Mouse (Mus musculus) limb, embryonic 13.5 days (tissue): Measurements from ENCODE around the gene Trnp1. TPM values are rescaled to one million over a fixed set of nuclear protein-coding genes. Genes with fewer than 3 reads are reported as not detected.
"Not testable (repeated sequence)": the region's sequence is repeated elsewhere in the genome, so short reads cannot be mapped to it uniquely, and the experiment has no call there.

Experiments
- ATAC-seq: fragments of 200-750 bp; cut with Nextera tagmentation; 2 replicates; pipeline ENCODE4 v1.8.0; 2017; ENCODE audit warnings: low read depth, moderate number of reproducible peaks, moderate TSS enrichment; ENCODE audit not compliant: low FRiP score
- H3K27ac ChIP-seq: fragments of 300-500 bp; sonication (generic); 2 replicates; pipeline ENCODE4 v1.5.1; 2015; ENCODE audit warnings: inconsistent platforms, mild to moderate bottlenecking, moderate library complexity
- H3K27me3 ChIP-seq: fragments of 300-500 bp; sonication (generic); 2 replicates; pipeline ENCODE4 v1.6.1; 2015; ENCODE audit warnings: mild to moderate bottlenecking, inconsistent platforms
- H3K36me3 ChIP-seq: fragments of 300-500 bp; sonication (generic); 2 replicates; pipeline ENCODE4 v1.6.1; 2015; ENCODE audit warnings: inconsistent platforms, mild to moderate bottlenecking, moderate library complexity
- H3K4me1 ChIP-seq: fragments of 300-500 bp; sonication (generic); 2 replicates; pipeline ENCODE4 v1.6.1; 2015; ENCODE audit warnings: inconsistent platforms
- H3K4me2 ChIP-seq: fragments of 300-500 bp; sonication (generic); replicated peaks from 2 replicates; pipeline ENCODE4 v1.6.1; 2015; ENCODE audit warnings: inconsistent platforms, mild to moderate bottlenecking, moderate library complexity
- H3K4me3 ChIP-seq: fragments of 300-500 bp; sonication (generic); 2 replicates; pipeline ENCODE4 v1.5.1; 2015; ENCODE audit warnings: moderate library complexity, mild to moderate bottlenecking, inconsistent platforms
- H3K9ac ChIP-seq: fragments of 300-500 bp; sonication (generic); 2 replicates; pipeline ENCODE4 v1.6.1; 2015; ENCODE audit warnings: mild to moderate bottlenecking, inconsistent platforms
- H3K9me3 ChIP-seq: fragments of 300-500 bp; sonication (generic); 2 replicates; pipeline ENCODE4 v1.6.1; 2016; ENCODE audit warnings: inconsistent platforms
- WGBS: fragments of 180-500 bp; shearing (Covaris S2); methylation state at CpG from one replicate; pipeline ENCODE4 v1.1.7; 2015; 5-methylcytosine and 5-hydroxymethylcytosine counted together
- polyA plus RNA-seq: library from polyadenylated mRNA; unstranded; fragments of >200 nt; fragmentation: Nextera tagmentation; extraction: Ambion mirVana; gene quantifications from 2 replicates; pipeline ENCODE4 v1.2.1, GENCODE M21; 2015

The Trnp1 gene
- polyA plus RNA-seq = 3.3 and 3.5 TPM in 2 replicates

DNA sequence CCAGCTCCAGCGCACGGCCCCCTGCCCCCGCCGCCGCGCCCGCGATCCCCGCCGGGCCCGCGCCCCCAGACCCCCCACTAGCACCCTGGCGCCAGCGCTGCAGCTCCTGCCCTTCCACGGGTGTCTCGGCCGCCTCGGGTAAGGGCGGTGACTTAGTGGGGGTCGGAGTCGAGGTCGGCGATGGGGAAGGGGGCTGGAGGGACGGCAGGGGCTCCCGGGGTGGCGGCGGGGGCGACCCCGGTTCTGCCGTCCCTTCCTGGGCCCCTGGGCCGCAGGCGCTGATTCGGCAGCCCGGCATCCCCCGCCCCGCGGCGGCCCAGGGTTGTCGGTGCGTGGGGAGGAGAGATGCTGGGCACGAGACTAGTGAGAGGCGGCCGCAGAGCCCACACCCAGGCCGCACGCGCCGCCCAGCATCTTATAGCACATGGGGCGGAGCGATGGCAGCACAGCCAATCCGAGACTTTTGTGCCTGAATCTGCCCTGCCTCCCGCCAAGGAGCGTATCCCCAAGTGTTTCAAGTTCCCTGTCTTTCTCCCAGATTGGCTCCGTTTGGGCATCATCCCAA lies at the start of gene Trnp1:
Gene Trnp1, minus strand, starts transcription at position 391 of the 565 bp plus-strand sequence.
- WGBS = under 1% methylated on average over 48 of the region's 53 CpGs
- H3K9ac ChIP-seq = peak within 1 kb of the TSS; percentile 78
- H3K4me2 ChIP-seq = peak within 1 kb of the TSS; percentile 98
- peaks cover 88% of the 10 kb centered on the region for H3K27me3 ChIP-seq
- peaks cover 25% of the 10 kb centered on the region for H3K4me1 ChIP-seq
- peak within 1 kb of the TSS; percentile 15; the same call in 1 of the 2 replicates for H3K27ac ChIP-seq
- no peaks in the 10 kb centered on the region for H3K36me3 ChIP-seq
- peak; percentile 88 for ATAC-seq
- H3K9me3 ChIP-seq = no peaks in the 10 kb centered on the region
- H3K4me3 ChIP-seq = peak within 1 kb of the TSS; percentile 67

DNA sequence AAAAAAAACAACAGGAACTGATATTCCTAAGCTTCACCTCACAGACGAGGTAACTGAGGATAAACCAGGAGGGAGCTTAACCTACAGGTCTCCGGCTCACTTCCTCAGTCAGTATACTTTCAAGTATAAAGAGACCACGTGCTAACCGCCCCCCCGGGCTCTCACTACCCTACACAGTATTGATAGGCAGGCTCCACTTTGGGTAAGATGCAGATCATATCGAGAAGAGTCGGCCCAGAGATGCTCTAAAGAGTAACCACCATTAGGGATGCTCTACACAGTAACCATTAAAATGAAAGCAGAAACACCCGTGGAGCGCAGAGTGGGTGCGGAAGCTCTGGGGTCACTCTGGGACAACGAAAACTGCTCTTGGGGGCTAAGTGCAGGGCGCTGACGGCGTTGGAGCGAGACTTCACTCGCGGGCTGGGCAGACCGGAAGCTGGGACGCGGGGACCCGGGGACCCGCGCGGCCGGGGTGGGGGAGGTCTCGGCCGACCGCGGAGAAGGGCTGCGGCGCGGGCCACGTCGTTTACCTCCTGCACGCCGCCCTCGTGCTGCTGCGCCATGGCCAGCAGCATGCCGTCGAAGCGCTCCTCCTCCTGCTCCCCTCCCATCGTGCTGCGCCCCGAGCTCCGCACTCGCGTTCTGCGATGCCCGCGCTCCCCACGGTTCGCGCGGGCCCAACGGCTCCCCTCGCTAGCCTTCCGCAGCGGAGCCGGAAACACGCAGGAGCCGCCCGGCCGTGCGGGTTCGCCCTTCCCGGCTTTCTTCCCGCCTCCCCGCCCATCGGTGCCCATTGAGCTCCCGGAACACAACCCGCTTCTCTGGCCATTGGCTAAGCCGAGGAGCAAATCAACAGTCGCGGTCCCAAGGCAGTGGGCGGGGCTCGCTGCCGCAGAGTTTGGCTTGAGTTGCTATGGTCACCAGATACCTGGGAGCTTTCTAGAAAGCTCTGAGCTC lies 47.2 kb upstream of the Trnp1 start, which contains the start of gene Nudc:
Gene Nudc, minus strand, starts transcription at position 725 of the 960 bp plus-strand sequence.
- Histone ChIP-seq H3K4me1 (peaks cover 14% of the 10 kb centered on the region), H3K4me2 (peak within 1 kb of the TSS; percentile 92), H3K27me3 (no peaks in the 10 kb centered on the region), H3K9me3 (peaks cover 2% of the 10 kb centered on the region; the same call in 1 of the 2 replicates), H3K36me3 (peaks cover 31% of the 10 kb centered on the region), H3K9ac (peak within 1 kb of the TSS; percentile 92), H3K27ac (peak within 1 kb of the TSS; percentile 70), H3K4me3 (peak within 1 kb of the TSS; percentile 93)
- WGBS = under 1% methylated on average over 66 of the region's 77 CpGs
- peak; percentile 97 for ATAC-seq

DNA sequence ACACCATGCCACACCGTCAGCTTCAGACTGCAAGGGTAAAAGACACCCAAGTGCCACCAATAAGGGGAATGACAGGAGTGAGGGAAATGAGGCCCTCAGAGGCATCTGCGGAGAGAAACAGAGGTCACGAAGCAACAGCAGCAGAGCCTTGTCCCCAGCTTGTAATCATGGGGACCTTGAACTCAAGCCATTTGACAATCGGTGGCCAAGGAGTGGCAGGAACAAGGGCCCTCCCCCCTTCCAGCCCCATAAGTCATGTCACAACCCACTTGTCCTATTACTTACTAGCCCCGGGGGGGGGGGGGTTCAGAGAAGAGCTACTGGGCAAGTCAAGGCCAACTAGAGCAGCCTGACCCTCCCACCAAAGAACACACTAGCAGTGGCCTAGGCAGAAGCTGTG lies 38.3 kb upstream of the Trnp1 start:
- Histone ChIP-seq H3K9ac (no peak overlapping the region), H3K4me3 (no peak overlapping the region), H3K4me1 (no peaks in the 10 kb centered on the region), H3K36me3 (peaks cover 98% of the 10 kb centered on the region), H3K9me3 (no peaks in the 10 kb centered on the region), H3K27ac (no peak overlapping the region), H3K27me3 (no peaks in the 10 kb centered on the region), H3K4me2 (no peak overlapping the region)
- WGBS = 88% methylated on average over 5 of the region's 5 CpGs
- ATAC-seq = no peak

DNA sequence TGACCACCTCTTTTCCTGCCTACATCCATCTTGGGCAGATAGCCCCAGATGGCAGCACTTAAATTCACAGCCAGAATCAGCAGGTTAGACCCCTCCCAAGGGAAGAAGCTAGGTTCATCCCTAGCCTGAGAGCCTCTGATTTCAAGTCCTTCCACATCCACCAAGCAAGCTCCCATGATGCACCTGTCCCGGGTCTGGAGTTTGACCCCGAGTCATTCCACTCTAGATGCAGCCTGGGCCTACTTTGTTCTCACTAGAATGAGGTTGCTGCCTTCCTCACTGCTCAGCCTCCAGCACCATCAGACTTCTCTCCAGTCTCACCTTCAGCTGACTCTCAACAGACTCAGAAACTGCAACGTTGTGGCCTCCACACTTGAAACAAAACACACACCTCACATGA lies 37.7 kb upstream of the Trnp1 start:
- peaks cover 98% of the 10 kb centered on the region for H3K36me3 ChIP-seq
- no peak overlapping the region for H3K4me3 ChIP-seq
- H3K27ac ChIP-seq = no peak overlapping the region
- H3K27me3 ChIP-seq = no peaks in the 10 kb centered on the region
- no peak for ATAC-seq
- H3K4me1 ChIP-seq = no peaks in the 10 kb centered on the region
- no peak overlapping the region for H3K4me2 ChIP-seq
- 84% methylated on average over 3 of the region's 3 CpGs for WGBS
- H3K9ac ChIP-seq = no peak overlapping the region
- H3K9me3 ChIP-seq = no peaks in the 10 kb centered on the region

DNA sequence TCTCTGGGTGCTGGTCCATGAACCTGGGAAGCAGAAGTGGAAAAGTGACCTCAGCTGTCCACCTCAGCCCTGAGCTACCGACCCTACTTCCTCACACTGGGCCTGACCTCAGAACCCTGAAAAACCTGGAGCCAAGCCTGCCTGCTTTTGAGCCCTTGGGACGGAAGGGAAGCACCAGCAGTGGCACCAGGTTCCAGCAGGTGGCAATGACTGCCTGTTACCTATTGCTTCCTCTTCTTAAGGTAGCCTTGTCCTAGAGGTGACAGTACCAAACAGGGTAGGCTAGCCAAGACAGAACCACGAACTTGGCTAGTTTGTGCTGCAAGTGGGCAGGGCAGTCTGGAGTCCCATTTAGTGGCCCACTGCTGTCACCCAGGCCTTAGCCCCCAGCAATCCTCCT lies 34.4 kb upstream of the Trnp1 start:
- H3K4me1 ChIP-seq = no peaks in the 10 kb centered on the region
- no peaks in the 10 kb centered on the region for H3K27me3 ChIP-seq
- H3K27ac ChIP-seq = no peak overlapping the region
- H3K36me3 ChIP-seq = peaks cover 95% of the 10 kb centered on the region
- H3K4me2 ChIP-seq = no peak overlapping the region
- WGBS = 87% methylated on average over 3 of the region's 3 CpGs
- ATAC-seq = no peak
- no peaks in the 10 kb centered on the region for H3K9me3 ChIP-seq
- no peak overlapping the region for H3K9ac ChIP-seq
- no peak overlapping the region for H3K4me3 ChIP-seq

DNA sequence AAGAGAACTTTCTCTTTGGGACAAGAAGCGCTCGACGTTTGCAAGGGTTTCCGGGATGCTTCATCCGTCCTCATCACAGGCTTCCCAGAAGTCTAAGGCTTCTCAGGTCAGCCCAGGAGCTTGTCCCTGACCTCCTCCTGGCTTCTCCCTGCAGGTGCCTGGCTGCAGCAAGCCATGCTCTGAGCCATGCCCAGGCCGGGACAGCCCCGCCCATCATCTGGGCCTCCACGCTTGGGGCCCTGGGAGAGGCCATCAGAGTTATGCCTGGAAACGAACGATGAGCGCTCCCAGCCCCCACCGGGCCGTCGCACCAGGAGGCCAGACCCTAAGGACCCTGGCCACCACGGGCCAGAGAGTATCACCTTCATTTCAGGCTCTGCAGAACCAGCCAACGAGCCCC lies 29.4 kb upstream of the Trnp1 start:
- ATAC-seq = no peak
- H3K27ac ChIP-seq = no peak overlapping the region
- 63% methylated on average over 16 of the region's 16 CpGs for WGBS
- H3K36me3 ChIP-seq = peaks cover 49% of the 10 kb centered on the region
- no peak overlapping the region for H3K4me2 ChIP-seq
- H3K9me3 ChIP-seq = peaks cover 4% of the 10 kb centered on the region; the same call in 1 of the 2 replicates
- H3K9ac ChIP-seq = no peak overlapping the region
- H3K27me3 ChIP-seq = no peaks in the 10 kb centered on the region
- H3K4me1 ChIP-seq = no peaks in the 10 kb centered on the region
- H3K4me3 ChIP-seq = no peak overlapping the region

DNA sequence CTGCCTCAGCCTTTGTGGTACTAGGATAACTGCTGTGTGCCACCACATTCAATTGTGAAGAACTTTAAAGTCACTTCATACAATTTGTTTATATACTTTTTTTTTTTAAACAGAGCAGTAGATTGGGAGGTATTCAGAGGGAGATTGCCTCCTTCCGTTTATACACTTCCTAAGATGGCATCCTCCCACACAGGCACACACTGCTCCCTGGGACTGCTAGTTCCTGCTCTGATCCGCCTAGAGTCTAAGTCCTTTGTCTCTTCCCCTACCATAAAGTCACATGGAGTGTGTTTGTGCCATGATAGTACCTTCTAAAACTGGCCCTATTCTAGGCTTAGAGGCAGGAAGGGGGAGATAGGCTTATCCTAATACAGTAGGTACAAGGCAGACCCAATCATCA lies 23.2 kb upstream of the Trnp1 start:
- Histone ChIP-seq H3K27ac (no peak overlapping the region), H3K4me3 (no peak overlapping the region), H3K9ac (no peak overlapping the region), H3K36me3 (no peaks in the 10 kb centered on the region), H3K4me2 (no peak overlapping the region), H3K4me1 (peaks cover 7% of the 10 kb centered on the region; the same call in 1 of the 2 replicates), H3K27me3 (peaks cover 57% of the 10 kb centered on the region), H3K9me3 (0 out of 2 replicates have a peak, but pooled peaks cover under 1% of the 10 kb centered on the region)
- ATAC-seq = no peak
- WGBS = 63% methylated on average over 2 of the region's 2 CpGs

DNA sequence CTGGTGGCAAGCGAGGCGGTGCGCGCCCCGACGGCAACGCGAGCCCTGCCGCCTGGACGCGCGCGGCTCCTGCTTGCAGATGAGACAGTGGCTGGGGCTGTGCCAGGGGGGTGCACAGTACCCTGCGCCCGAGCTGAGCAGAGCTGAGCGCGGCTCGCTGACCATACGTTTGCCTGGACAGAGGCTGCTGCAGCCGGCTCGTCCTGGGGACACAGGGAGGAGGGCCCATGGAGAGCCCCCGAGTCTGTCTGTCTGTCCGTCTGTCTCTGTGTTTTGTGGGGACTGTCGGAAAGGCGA lies 21.0 kb upstream of the Trnp1 start:
- Histone ChIP-seq H3K36me3 (no peaks in the 10 kb centered on the region), H3K4me1 (peaks cover 7% of the 10 kb centered on the region; the same call in 1 of the 2 replicates), H3K4me2 (peak overlapping the region; percentile 72), H3K9ac (peak overlapping the region; percentile 59), H3K27me3 (peaks cover 64% of the 10 kb centered on the region), H3K27ac (no peak overlapping the region), H3K9me3 (no peaks in the 10 kb centered on the region), H3K4me3 (peak overlapping the region; percentile 53)
- ATAC-seq = 0 out of 2 replicates have a peak, but pooled peaks have one; percentile 8
- 6% methylated on average over 25 of the region's 25 CpGs for WGBS

DNA sequence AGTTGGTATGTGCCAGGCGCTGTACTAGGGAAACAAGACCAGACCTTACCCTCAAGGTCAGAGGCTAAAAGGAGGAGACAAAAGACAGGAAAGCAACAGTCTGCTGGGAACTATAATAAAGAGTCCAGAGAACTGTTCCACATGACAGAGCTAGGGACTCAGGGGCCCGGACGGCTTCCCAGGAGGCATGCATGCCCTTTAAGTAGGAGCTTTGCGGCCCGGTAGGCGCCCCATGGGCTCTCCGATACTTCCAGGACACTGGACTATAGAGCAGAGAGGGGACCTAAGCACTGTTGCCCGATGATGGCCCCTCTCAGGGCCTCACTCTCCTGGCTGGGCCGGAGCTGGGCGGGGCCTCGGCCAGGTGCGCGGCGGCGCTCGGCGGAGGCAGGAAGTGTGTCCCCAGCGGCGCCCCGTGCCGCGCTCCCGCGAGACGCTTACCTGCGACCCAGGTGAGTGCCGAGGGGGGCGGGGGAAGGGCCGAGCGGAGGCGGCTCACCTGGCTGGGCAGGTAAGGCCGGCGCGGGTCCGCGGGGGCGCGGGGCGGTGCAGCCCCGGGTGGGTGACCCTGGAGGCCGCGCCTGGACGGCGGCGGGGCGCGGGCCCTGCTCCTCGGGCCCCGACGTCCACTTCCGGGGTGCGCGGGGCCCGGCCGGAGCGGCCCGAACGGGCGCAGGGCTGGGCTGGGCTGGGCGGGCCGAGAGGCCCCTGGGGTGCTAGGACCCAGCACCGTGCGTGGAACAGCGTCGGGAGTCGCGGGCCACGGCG lies 20.4 kb upstream of the Trnp1 start, which contains the start of gene Kdf1:
Gene Kdf1, plus strand, starts transcription at position 363 of the 768 bp plus-strand sequence.
- H3K4me2 ChIP-seq = peak within 1 kb of the TSS; percentile 72
- peaks cover 64% of the 10 kb centered on the region for H3K27me3 ChIP-seq
- peak; percentile 40; the same call in 1 of the 2 replicates for ATAC-seq
- H3K36me3 ChIP-seq = no peaks in the 10 kb centered on the region
- WGBS = 3% methylated on average over 68 of the region's 69 CpGs
- no peak within 1 kb of the TSS for H3K27ac ChIP-seq
- no peaks in the 10 kb centered on the region for H3K9me3 ChIP-seq
- H3K4me1 ChIP-seq = peaks cover 7% of the 10 kb centered on the region; the same call in 1 of the 2 replicates
- peak within 1 kb of the TSS; percentile 59 for H3K9ac ChIP-seq
- H3K4me3 ChIP-seq = peak within 1 kb of the TSS; percentile 53

DNA sequence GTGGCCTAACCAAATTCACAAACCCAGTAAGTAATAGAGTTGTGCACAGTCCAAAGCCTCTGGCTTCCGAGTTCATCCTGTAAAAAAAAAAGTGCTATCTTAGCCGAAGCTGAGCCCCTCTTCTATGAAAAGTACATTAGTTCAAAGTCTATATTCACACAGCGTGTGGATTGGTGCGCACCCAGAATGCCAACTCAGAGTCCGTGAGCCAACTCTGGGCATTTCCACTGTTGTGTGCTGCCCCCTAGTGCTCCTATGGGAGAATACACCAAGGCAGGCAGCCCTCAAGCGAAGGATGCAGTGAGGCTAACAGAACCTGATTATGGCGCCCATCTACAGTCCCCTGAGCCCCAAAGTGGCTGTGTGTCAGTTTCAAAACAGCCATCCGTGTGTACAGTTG lies 14.6 kb upstream of the Trnp1 start:
- H3K36me3 ChIP-seq = no peaks in the 10 kb centered on the region
- H3K27me3 ChIP-seq = peaks cover 32% of the 10 kb centered on the region
- no peak overlapping the region for H3K4me2 ChIP-seq
- no peaks in the 10 kb centered on the region for H3K9me3 ChIP-seq
- H3K27ac ChIP-seq = no peak overlapping the region
- H3K9ac ChIP-seq = no peak overlapping the region
- H3K4me3 ChIP-seq = no peak overlapping the region
- 9% methylated on average over 8 of the region's 8 CpGs for WGBS
- no peaks in the 10 kb centered on the region for H3K4me1 ChIP-seq
- ATAC-seq = peak; percentile 40; the same call in 1 of the 2 replicates

DNA sequence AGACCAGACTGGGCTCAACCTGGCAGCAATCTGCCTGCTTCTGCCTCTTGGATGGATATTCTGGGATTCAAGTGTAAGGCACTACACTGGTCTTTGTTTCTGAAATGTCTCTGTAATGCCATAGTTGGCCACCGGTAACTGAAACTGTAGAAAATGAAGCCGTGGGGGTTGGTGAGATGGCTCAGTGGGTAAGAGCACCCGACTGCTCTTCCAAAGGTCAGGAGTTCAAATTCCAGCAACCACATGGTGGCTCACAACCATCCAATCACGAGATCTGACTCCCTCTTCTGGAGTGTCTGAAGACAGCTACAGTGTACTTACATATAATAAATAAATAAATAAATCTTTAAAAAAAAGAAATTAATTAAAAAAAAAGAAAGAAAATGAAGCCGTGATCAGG lies 14.2 kb upstream of the Trnp1 start:
- not testable (repeated sequence) for H3K27ac ChIP-seq, H3K9ac ChIP-seq, H3K9me3 ChIP-seq, ATAC-seq, H3K4me2 ChIP-seq, H3K4me3 ChIP-seq, H3K36me3 ChIP-seq, H3K4me1 ChIP-seq
- WGBS = 46% methylated on average over 5 of the region's 5 CpGs
- peaks cover 32% of the 10 kb centered on the region for H3K27me3 ChIP-seq
